Mouse (Mus musculus): ENCODE measurements at regions not wholly inside any gene's neighbourhood (a gene's known extent, or its start where the extent isn't known, plus 50 kb on each side); places are given as distances from the start of the nearest gene placed in this dataset.

DNA sequence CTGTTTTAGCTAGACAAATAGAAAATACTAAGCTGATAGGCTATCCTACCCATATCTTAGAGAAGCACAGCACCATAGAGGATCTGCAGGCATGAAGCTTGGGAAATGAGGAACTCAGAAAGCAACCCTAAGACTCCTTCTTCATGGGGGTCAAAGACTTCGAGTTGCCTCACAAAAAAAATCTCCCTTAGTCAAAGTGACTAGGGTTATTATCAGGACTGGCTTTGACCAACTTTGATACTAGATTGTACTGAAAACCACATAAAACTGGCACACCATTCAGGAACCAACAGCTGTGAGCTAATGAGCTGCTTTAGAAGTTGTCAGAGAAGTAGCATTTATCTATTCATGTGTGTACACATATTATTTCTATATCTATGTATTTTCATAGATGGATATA is 931.2 kb upstream of the Gm7489 start:
- H3K36me3 ChIP-seq (ENCODE audit: control insufficient read depth in 1 of 2, insufficient read depth in 2 of 2, low read length in 2 of 2), result peaks cover 0 to 16% of the 10 kb centered on the region in 2 experiments; a peak in 2 of 4 replicates
- peaks cover 9 to 20% of the 10 kb centered on the region in 2 experiments for H3K4me1 ChIP-seq (ENCODE audit: control insufficient read depth in 1 of 2, insufficient read depth in 2 of 2, low read length in 2 of 2)
- no peaks in the 10 kb centered on the region for H3K9me3 ChIP-seq (replicated peaks; ENCODE audit: insufficient read depth, low read length)
- no peaks in the 10 kb centered on the region for H3K27me3 ChIP-seq (ENCODE audit: control insufficient read depth in 1 of 2, insufficient read depth in 2 of 2, low read length in 2 of 2)
- no peak overlapping the region for H3K27ac ChIP-seq (ENCODE audit: control insufficient read depth, low read depth, low read length)
- no peak overlapping the region for H3K4me3 ChIP-seq (ENCODE audit: control insufficient read depth in 1 of 2, insufficient read depth in 1 of 2, low read depth in 2 of 2, low read length in 2 of 2)
- TF ChIP-seq RAD21 (IDR thresholded peaks at IDR 0.05; ENCODE audit: low read depth, low read length) (no peak), MXI1 (IDR thresholded peaks at IDR 0.05; ENCODE audit: low read depth, low read length) (no peak), CHD2 (IDR thresholded peaks at IDR 0.05; ENCODE audit: low read length) (no peak), NELFE (IDR thresholded peaks at IDR 0.05; ENCODE audit: low read depth, low read length) (no peak), CHD1 (IDR thresholded peaks at IDR 0.05; ENCODE audit: low read depth, low read length) (no peak), ZC3H11A (IDR thresholded peaks at IDR 0.05; ENCODE audit: low read depth, low read length) (no peak), ZKSCAN1 (IDR thresholded peaks at IDR 0.05; ENCODE audit: low read depth, low read length) (no peak), MAX (IDR thresholded peaks at IDR 0.05; ENCODE audit: low read length) (no peak), HCFC1 (IDR thresholded peaks at IDR 0.05; ENCODE audit: low read depth, low read length) (no peak), POLR2A (IDR thresholded peaks at IDR 0.05; ENCODE audit: control insufficient read depth in 1 of 2, insufficient read depth in 1 of 2, low read depth in 1 of 2, low read length in 2 of 2, poor library complexity in 1 of 2) (no peak), ZMIZ1 (IDR thresholded peaks at IDR 0.05; ENCODE audit: low read depth, low read length) (no peak), KAT2A (conservative IDR thresholded peaks at IDR 0.05; ENCODE audit: low read depth, low read length) (no peak), BHLHE40 (IDR thresholded peaks at IDR 0.05; ENCODE audit: borderline replicate concordance, low read depth, low read length) (no peak), UBTF (IDR thresholded peaks at IDR 0.05; ENCODE audit: borderline replicate concordance, insufficient read depth, low read depth, low read length) (no peak), MAFK (IDR thresholded peaks at IDR 0.05; ENCODE audit: borderline replicate concordance, low read depth, low read length) (no peak), POLR2AphosphoS5 (IDR thresholded peaks at IDR 0.05; ENCODE audit: borderline replicate concordance, low read depth, low read length) (no peak), TBP (IDR thresholded peaks at IDR 0.05; ENCODE audit: low read depth, low read length) (no peak), NRF1 (IDR thresholded peaks at IDR 0.05; ENCODE audit: insufficient read depth, low read depth, low read length, poor library complexity, severe bottlenecking) (no peak), GABPA (IDR thresholded peaks at IDR 0.05; ENCODE audit: low read depth, low read length) (no peak), TAL1 (IDR thresholded peaks at IDR 0.05; ENCODE audit: low read length) (no peak), E2F4 (IDR thresholded peaks at IDR 0.05; ENCODE audit: borderline replicate concordance, low read depth, low read length) (no peak), TCF12 (IDR thresholded peaks at IDR 0.05; ENCODE audit: low read depth, low read length) (0 out of 2 replicates have a peak, but pooled peaks have one; percentile 23), ZNF384 (IDR thresholded peaks at IDR 0.05; ENCODE audit: low read depth, low read length) (peak; percentile 64), SIN3A (IDR thresholded peaks at IDR 0.05; ENCODE audit: low read length) (peak; percentile 43; the same call in 1 of the 2 replicates), JUND (IDR thresholded peaks at IDR 0.05; ENCODE audit: low read depth, low read length) (no peak), MAZ (IDR thresholded peaks at IDR 0.05; ENCODE audit: low read depth, low read length) (no peak), EP300 (IDR thresholded peaks at IDR 0.05; ENCODE audit: low read depth in 1 of 2, low read length in 2 of 2) (peak; percentile 55 to 69), POLR2AphosphoS2 (IDR thresholded peaks at IDR 0.05; ENCODE audit: low read length) (no peak), CTCF (IDR thresholded peaks at IDR 0.05 in 2 of 3, conservative IDR thresholded peaks at IDR 0.05 in 1 of 3; ENCODE audit: control insufficient read depth in 1 of 3, insufficient read depth in 1 of 3, low read depth in 2 of 3, low read length in 3 of 3, poor library complexity in 1 of 3, severe bottlenecking in 1 of 3) (no peak), RCOR1 (IDR thresholded peaks at IDR 0.05; ENCODE audit: low read depth, low read length) (peak; percentile 74), SMC3 (IDR thresholded peaks at IDR 0.05; ENCODE audit: low read depth, low read length) (no peak), MYB (IDR thresholded peaks at IDR 0.05; ENCODE audit: low read depth, low read length) (no peak), ELF1 (IDR thresholded peaks at IDR 0.05; ENCODE audit: low read depth, low read length) (no peak), GATA1 (IDR thresholded peaks at IDR 0.05; ENCODE audit: low read depth, low read length) (peak; percentile 44), USF2 (IDR thresholded peaks at IDR 0.05; ENCODE audit: borderline replicate concordance in 1 of 2, insufficient read depth in 1 of 2, low read depth in 1 of 2, low read length in 2 of 2) (no peak), ETS1 (IDR thresholded peaks at IDR 0.05; ENCODE audit: low read depth, low read length) (peak; percentile 84)
- H3K79me2 ChIP-seq (ENCODE audit: control insufficient read depth, insufficient read depth, low read length, poor library complexity), result no peaks in the 10 kb centered on the region
- no peak overlapping the region for H3K9ac ChIP-seq (ENCODE audit: control insufficient read depth, low read depth, low read length, poor library complexity, severe bottlenecking)
- DNase-seq (ENCODE audit: low read depth, low spot score), result peak; percentile 64

Measured in MEL (cell line).